Mouse (Mus musculus) megakaryocyte progenitor cell, adult 5-6 weeks (primary cell): ENCODE measurements around the gene Gzmk. TPM values are rescaled to one million over a fixed set of nuclear protein-coding genes. Genes with fewer than 3 reads are reported as not detected.
"Not testable (repeated sequence)": the region's sequence is repeated elsewhere in the genome, so short reads cannot be mapped to it uniquely, and the experiment has no call there.

ENCODE experiments used
- ATAC-seq: replicated peaks from 2 replicates; pipeline ENCODE4 v1.8.0; 2016; ENCODE audit warnings: mild to moderate bottlenecking, moderate TSS enrichment, inconsistent platforms; ENCODE audit not compliant: poor library complexity
- total RNA-seq, 2 experiments: library from RNA; stranded (forward) in 1 of 2; stranded (reverse) in 1 of 2; fragments of 157-497, 149-512 nt in 1 of 2; fragments of 200-1000 nt in 1 of 2; gene quantifications; 2 replicates each; pipeline versions ENCODE4 v1.2.3 to v1.2.4; 2015 to 2017

The Gzmk gene
- not detected in 2 replicates for total RNA-seq (2015)
- not detected in 2 replicates for total RNA-seq (2017)

DNA sequence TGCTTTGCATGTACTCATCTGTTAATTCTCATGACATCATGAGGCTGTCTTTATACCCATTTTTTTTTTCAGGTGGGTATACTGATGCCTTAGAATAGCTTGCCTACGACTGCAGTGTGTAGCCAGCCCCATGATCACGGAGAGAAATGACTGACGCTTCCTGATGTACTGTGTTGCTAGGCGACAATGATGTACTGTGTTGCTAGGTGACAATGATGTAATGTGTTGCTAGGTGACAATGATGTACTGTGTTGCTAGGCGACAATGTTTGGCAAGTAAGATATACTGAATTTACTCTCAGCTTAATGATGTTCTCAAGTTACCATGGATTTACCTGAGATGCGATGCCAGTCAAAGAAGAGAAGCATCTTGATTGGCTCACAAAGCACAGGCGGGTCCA, at the start of gene Gzmk:
Gene Gzmk, minus strand, starts transcription at position 98 of the 400 bp plus-strand sequence.
- ATAC-seq, result no peak

DNA sequence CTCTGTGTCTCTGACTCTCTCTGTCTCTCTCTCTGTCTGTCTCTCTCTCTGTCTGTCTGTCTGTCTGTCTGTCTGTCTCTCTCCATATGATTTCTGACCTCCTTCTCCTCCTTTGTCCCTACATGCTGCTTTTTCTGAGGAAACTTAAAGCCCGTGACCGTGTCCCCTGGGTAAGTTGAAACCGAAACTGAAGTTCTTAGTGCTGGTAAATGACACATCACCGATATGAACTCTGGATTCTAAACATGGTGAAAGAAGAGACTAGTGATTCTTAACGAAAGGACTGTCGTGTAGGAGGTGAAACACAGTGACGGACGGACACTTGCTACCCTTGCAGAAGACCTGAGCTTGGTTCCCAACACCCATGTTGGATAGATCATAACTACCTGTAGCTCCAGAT, 45.5 kb upstream of the Gzmk start:
- ATAC-seq, result no peak

GRCm38 (mm10) chr13:113269777-113270776, 44.4 kb upstream of the Gzmk start:
- ATAC-seq, result peak; percentile 86

- ATAC-seq, result peak; percentile 79
Observed at GRCm38 (mm10) chr13:113267204-113267603, 41.5 kb upstream of the Gzmk start.

DNA sequence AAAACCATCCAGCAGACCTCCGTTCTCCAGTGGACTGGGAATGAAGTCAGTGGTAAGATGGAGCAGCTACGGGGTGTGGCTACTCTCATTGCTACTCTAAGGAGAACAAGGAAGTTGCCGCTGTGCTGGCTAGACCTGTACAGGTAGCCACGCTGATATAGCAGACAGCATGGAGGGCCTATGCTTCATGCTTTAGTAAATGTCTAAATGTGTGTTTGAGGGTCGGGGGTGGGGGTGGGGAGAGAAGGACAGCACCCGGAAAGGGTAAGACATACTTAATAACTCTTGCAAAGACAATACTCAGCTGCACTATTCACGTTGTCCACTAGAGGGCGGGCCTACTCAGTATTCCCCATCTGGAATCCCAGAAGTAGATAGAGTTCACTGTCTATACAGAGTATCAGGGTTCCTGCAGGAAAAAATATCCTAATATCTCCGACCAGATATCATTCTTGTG, 40.8 kb upstream of the Gzmk start:
- peak; percentile 47 for ATAC-seq

GRCm38 (mm10) chr13:113265257-113265656, 39.5 kb upstream of the Gzmk start:
- no peak for ATAC-seq

DNA sequence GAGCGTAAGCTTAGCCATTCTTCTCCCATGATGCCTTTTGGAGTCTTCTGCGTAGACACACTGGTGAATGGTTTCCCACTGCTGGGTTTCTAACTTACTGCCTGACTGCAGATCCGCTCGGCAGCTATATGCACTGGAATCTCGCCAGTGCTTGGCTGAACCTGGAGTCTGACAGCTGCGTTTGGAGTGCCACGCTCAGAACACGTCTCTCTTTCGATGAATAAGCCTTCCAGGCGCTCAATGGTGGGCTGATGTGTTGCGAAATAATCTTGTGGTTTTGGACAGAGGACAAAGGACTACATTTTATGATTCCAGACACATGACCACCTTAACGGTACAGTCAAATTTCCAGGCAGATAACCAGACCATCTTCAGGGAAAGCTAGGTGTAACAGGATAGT, 37.1 kb upstream of the Gzmk start:
- ATAC-seq, result no peak

GRCm38 (mm10) chr13:113259237-113259636, 33.5 kb upstream of the Gzmk start:
- ATAC-seq, result no peak

- ATAC-seq, result peak; percentile 57; the same call in 1 of the 2 replicates
Observed at GRCm38 (mm10) chr13:113257190-113257589, 31.5 kb upstream of the Gzmk start.

- ATAC-seq, result no peak
Observed at GRCm38 (mm10) chr13:113256766-113257165, 31.1 kb upstream of the Gzmk start.

GRCm38 (mm10) chr13:113252580-113252979, 26.9 kb upstream of the Gzmk start:
- ATAC-seq, result not testable (repeated sequence)

- no peak for ATAC-seq
Observed at GRCm38 (mm10) chr13:113245025-113245424, 19.3 kb upstream of the Gzmk start.

- ATAC-seq, result peak; percentile 87
Observed at GRCm38 (mm10) chr13:113242129-113242528, 16.4 kb upstream of the Gzmk start.

DNA sequence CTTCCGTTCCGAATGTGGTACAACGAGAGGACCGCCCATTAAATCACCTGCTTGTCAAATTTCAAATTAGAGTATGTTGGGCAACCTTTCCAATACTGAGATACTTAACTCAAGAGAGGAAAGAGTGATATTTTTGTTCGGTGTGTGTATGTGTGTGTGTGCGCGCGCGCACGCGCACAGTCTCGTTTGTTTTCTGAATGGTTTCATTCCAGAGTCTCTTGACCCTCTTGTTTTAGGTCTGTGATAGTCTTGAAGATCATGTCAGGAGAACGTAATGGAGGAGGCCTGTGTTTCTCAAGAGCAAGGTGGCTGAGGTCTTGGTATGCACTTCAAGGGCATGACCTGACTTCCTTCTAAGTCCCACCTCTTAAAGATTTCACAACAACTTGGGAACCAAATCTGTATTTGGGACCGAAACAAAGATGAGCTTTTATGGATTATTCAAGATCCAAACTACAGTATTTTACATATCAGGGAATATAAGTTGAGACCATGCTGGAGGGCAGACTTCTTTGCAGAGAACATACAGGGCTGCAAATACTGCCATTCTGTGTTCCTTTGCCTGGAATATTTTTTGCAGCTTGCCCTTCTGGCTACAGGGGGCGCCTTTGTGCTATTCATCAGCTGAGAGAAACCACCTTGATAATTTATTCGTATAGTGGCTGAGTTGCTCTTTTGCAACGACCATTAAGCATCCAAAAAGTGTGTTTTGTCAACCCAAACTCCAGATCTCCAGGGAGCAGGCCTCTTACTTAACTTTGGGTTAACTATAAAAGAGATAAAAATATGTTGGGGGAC, 2.2 kb upstream of the Gzmk start:
- 0 out of 2 replicates have a peak, but pooled peaks have one; percentile 15 for ATAC-seq

DNA sequence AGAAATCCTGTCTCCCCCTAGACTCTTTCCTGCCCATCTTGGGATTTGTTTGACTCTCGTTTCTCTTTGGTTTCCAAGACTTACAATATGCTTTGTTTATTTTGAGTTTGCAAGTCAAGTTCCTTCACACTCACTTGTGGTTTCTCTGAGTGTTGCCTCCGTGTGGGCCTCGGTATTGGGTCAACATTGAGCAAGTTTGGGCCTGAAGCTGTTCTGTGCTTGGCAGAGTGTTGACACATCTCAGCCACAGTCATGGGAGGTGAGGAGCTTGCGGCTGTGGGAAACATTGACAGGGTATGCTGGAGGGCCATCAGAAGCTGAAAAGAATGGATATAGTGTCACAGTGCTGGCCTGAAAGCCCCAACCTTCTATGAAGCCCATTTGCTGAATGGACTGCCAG, 1.4 kb upstream of the Gzmk start:
- ATAC-seq, result peak; percentile 93

GRCm38 (mm10) chr13:113224105-113224504, 1.6 kb downstream of the Gzmk start:
- ATAC-seq, result no peak

DNA sequence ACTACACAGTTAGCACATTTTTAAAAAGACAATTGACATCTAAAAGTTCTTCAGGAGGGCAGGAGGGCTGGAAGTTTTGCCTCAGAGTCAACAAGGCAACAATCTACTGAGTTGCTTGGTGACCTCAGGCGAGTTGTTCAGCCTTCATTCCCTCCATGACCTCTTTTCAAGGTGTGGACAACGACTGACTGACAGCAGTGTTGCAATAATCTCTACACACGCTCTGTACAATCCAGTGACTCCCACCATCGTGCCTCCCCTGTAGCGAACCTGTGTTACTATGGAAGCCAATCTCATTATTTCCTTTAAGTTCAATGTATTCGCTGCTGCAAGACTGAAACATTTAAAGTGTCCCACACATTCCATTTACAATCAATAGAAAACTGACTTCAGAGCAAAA, 3.9 kb downstream of the Gzmk start:
- no peak for ATAC-seq

DNA sequence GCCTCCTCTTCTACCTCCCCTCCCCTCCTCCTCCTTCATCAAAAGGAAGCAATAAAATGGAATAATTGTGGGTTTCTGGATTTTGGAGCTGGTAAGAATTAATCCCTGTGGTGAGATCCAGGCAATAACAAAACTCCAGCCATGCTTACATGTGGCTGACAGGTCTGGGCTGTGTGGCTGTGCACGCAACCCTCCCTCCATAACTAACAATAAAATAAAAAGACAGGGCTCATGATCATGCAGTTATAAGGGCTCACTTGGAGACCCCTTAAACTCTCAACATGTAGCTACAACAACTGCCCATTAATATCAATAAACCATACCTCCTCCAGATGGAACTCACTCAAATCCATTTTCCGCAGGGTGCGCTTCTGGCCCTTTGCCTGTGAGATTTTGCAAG, 11.8 kb downstream of the Gzmk start:
- ATAC-seq, result no peak

GRCm38 (mm10) chr13:113212401-113212800, 13.3 kb downstream of the Gzmk start:
- ATAC-seq, result peak; percentile 81

DNA sequence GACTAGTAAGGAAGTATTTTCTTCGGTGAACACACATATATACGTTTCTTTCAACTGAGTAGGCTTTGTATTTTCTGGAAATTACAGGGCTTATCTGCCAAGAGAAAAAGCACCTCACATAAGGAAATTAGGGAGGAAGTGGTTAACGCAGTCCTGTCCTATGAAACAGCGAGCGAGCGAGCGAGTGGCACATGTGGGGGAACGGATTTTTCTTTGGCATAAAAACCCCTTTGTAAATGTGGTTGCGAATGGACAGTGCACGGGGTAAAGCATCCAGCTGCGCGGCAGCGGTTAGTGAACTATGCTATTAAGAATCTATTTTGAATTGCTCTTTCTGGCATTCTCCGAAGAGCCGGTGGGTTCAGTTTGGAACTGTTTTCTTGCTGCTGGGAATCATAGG, 14.4 kb downstream of the Gzmk start:
- ATAC-seq, result peak; percentile 42

- peak; percentile 12; the same call in 1 of the 2 replicates for ATAC-seq
Observed at GRCm38 (mm10) chr13:113209624-113210023, 16.1 kb downstream of the Gzmk start, which contains the start of gene Esm1. Gene Esm1 (plus strand): TSS chr13:113209659.
